Mouse (Mus musculus) heart, adult 2 months (tissue): Measurements from ENCODE around the gene Fam198a. TPM values are rescaled to one million over a fixed set of nuclear protein-coding genes. Genes with fewer than 3 reads are reported as not detected.

Source experiments
- DNase-seq, 2 experiments: peaks; one replicate each; pipeline ENCODE4 v3.0.0; 2021
- H3K27ac ChIP-seq: fragments of 200-600 bp; 2 replicates; pipeline ENCODE4 v1.8.1; 2022
- H3K27me3 ChIP-seq: fragments of 200-500 bp; 2 replicates; pipeline ENCODE4 v1.6.1; 2012; ENCODE audit warnings: mild to moderate bottlenecking, low read length, inconsistent platforms, mixed read lengths; ENCODE audit not compliant: control insufficient read depth, insufficient read depth
- H3K36me3 ChIP-seq: fragments of 200-500 bp; 2 replicates; pipeline ENCODE4 v1.6.1; 2012; ENCODE audit warnings: low read length, inconsistent platforms; ENCODE audit not compliant: control insufficient read depth, insufficient read depth
- H3K4me1 ChIP-seq: fragments of 200-500 bp; 2 replicates; pipeline ENCODE4 v1.6.1; 2011; ENCODE audit warnings: low read length; ENCODE audit not compliant: control insufficient read depth, insufficient read depth
- H3K4me3 ChIP-seq: fragments of 200-600 bp; 2 replicates; pipeline ENCODE4 v1.8.1; 2022
- H3K79me2 ChIP-seq: fragments of 200-500 bp; replicated peaks from 2 replicates; pipeline ENCODE4 v1.6.1; 2012; ENCODE audit warnings: mild to moderate bottlenecking, inconsistent platforms, low read length, moderate library complexity, mixed read lengths; ENCODE audit not compliant: control insufficient read depth, insufficient read depth
- H3K9ac ChIP-seq: fragments of 200-500 bp; 2 replicates; pipeline ENCODE4 v1.6.1; 2012; ENCODE audit warnings: low read depth, mild to moderate bottlenecking, control low read depth, inconsistent platforms, low read length, mixed read lengths
- CTCF ChIP-seq: fragments of 200-600 bp; IDR thresholded peaks from 2 replicates; pipeline ENCODE4 v1.8.1; 2022; ENCODE audit warnings: antibody characterized with exemption, mild to moderate bottlenecking, moderate library complexity
- EP300 ChIP-seq: fragments of 200-500 bp; IDR thresholded peaks from 2 replicates; pipeline ENCODE4 v1.6.1; 2011; ENCODE audit warnings: low read depth, low read length, control low read depth; ENCODE audit not compliant: insufficient read depth
- POLR2A ChIP-seq: fragments of 200-500 bp; IDR thresholded peaks from 2 replicates; pipeline ENCODE4 v1.6.1; 2011; ENCODE audit warnings: mild to moderate bottlenecking, low read depth, low read length, control low read depth; ENCODE audit not compliant: insufficient read depth
- WGBS: fragments of 180-500 bp; shearing (Covaris S2); methylation state at CpG from one replicate; pipeline ENCODE4 v1.1.7; 2018; 5-methylcytosine and 5-hydroxymethylcytosine counted together
- intact Hi-C: fragments of 180-260 bp; cut with DNase I; formaldehyde crosslinking; loops from one replicate; pipeline ENCODE4 v1.15.1; 2025
- polyA plus RNA-seq: library from polyadenylated mRNA; depleted of rRNA; stranded (reverse); fragments of >200 nt; gene quantifications from 2 replicates; pipeline ENCODE4 v1.2.3, GENCODE M21; 2012
- total RNA-seq, 2 experiments: library from RNA; stranded (reverse); gene quantifications; 2 replicates each; pipeline ENCODE4 v1.2.3; 2021

Fam198a gene
- total and polyA plus RNA-seq, 3 experiments, result 0.42 to 1.5 (median 0.96) TPM

DNA sequence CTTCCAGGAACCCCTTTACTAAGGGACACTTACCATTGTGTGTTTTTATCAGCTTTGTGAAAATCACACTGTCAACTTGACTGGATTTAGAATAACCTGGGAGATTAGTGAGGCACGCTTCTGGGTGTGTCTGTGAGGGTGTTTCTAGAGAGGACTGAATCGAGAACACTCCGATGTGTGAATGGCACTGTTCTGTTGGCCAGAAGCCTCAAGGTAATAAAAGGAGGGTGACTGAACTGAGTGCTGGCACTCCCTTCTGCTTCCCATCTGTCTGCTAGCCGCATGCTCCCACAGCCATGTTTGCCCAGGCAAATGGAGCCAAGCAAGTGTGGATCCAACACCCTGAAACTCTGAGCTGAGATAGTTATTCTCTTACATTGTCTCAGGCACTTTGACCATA, 47.2 kb downstream of the Fam198a start:
- Histone ChIP-seq H3K27me3 (no peaks in the 10 kb centered on the region), H3K27ac (no peak overlapping the region), H3K4me3 (no peak overlapping the region), H3K79me2 (peaks cover 2% of the 10 kb centered on the region; the same call in 1 of the 2 replicates), H3K9ac (no peak overlapping the region), H3K36me3 (no peaks in the 10 kb centered on the region), H3K4me1 (no peaks in the 10 kb centered on the region)
- DNase-seq, result no peak
- 77% methylated on average over 4 of the region's 4 CpGs for WGBS
- TF ChIP-seq EP300 (no peak), CTCF (no peak), POLR2A (no peak)
- intact Hi-C loops, result no loop called here

DNA sequence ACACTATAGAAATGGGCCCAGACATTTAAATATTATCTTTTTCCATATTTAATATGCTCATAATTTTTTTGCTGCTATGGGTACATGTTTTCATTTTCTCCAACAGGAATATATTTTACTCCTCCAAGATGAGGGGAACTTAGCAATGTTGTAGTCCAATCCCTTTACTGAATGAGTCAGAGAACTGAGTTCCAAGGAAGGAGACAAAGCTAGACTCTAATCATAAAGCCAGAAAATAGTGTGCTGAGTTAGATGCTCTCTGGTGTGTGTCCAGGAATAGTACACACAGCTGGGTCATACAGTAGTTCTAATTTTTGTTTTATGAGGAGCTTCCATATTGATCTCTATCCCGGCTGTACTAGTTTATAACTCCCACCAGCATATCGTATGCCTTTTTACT, 55.4 kb downstream of the Fam198a start:
- TF ChIP-seq EP300 (no peak), CTCF (no peak), POLR2A (no peak)
- Histone ChIP-seq H3K4me1 (no peaks in the 10 kb centered on the region), H3K9ac (no peak overlapping the region), H3K36me3 (no peaks in the 10 kb centered on the region), H3K27me3 (peaks cover 4% of the 10 kb centered on the region; the same call in 1 of the 2 replicates), H3K4me3 (no peak overlapping the region), H3K79me2 (no peaks in the 10 kb centered on the region), H3K27ac (no peak overlapping the region)
- intact Hi-C loops, result no loop called here
- DNase-seq, result no peak
- 88% methylated on average over 2 of the region's 2 CpGs for WGBS

DNA sequence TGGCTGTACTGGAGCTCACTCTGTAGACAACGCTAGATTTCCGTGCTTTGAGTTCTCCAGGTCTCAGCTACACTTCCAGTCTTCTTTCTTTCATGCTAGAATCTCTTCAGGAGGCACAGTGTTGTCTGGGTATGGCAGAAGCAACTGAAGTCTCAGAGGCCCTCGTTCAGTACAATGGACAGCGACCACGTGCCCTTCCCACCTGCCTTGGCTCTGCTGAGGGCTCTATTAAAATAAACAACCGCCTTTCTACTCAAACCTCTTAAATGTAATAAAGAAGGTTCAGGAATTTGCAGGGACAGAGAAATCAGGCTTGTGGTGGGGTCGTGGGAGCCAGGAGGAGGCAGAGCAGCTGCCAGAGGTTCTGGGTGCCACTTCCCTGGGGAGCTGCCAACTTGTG, 55.8 kb downstream of the Fam198a start:
- Histone ChIP-seq H3K36me3 (no peaks in the 10 kb centered on the region), H3K4me3 (no peak overlapping the region), H3K9ac (no peak overlapping the region), H3K27me3 (peaks cover 4% of the 10 kb centered on the region; the same call in 1 of the 2 replicates), H3K79me2 (no peaks in the 10 kb centered on the region), H3K27ac (no peak overlapping the region), H3K4me1 (no peaks in the 10 kb centered on the region)
- no peak for DNase-seq
- 11% methylated on average over 7 of the region's 7 CpGs for WGBS
- TF ChIP-seq CTCF (no peak), EP300 (no peak), POLR2A (no peak)
- intact Hi-C loops, result no loop called here

DNA sequence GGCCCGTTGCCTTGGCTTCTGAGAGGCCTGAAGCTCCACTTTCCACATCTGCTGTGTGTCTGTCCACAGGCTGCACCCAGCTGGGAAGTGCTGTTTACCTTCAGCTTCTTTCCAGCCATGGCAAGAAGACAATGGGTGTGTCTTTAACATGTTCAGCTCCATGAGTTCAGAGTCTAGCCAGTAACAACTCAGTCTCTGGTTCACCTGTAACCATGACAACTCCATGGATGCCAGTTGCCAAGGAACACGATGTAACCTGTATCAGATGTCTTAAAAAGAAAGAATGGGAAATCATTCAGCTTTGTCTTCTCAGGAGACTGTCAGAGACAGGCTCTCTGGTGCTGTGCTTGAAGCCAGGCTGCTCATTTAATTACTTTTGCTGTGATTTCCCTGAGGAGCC, 58.1 kb downstream of the Fam198a start:
- WGBS, result 45% methylated on average over 2 of the region's 2 CpGs
- H3K9ac ChIP-seq, result no peak overlapping the region
- H3K4me1 ChIP-seq, result no peaks in the 10 kb centered on the region
- TF ChIP-seq EP300 (no peak), POLR2A (no peak), CTCF (no peak)
- H3K27ac ChIP-seq, result no peak overlapping the region
- intact Hi-C loops, result no loop called here
- peaks cover 4% of the 10 kb centered on the region; the same call in 1 of the 2 replicates for H3K27me3 ChIP-seq
- H3K4me3 ChIP-seq, result no peak overlapping the region
- H3K79me2 ChIP-seq, result no peaks in the 10 kb centered on the region
- no peak for DNase-seq
- no peaks in the 10 kb centered on the region for H3K36me3 ChIP-seq

DNA sequence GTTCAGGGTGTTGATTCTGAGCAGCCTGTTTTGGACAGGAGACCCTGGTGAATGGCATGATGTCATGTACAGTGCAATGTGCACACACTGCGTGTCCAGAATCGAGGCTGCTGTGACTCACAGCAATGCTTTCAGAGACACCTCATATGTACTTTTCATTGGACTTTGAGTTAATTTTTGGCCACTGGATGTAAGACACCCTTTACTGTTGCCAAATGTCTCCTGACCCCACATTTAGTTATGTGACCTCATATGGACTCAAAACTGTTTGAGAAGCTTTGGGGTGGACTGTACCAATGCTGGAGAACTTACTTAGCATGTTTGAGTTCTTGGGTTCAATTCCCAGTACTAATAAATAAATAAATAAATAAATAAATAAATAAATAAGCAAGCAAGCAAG, 60.0 kb downstream of the Fam198a start:
- TF ChIP-seq CTCF (no peak), EP300 (no peak), POLR2A (no peak)
- WGBS, result 92% methylated on average over 2 of the region's 2 CpGs
- H3K79me2 ChIP-seq, result no peaks in the 10 kb centered on the region
- no peaks in the 10 kb centered on the region for H3K36me3 ChIP-seq
- intact Hi-C loops, result loop anchor here (10.0 kb wide), 1 partner anchor 304 kb away; no protein-coding TSS in a partner anchor
- DNase-seq, result no peak
- no peak overlapping the region for H3K4me3 ChIP-seq
- no peak overlapping the region for H3K27ac ChIP-seq
- H3K27me3 ChIP-seq, result no peaks in the 10 kb centered on the region
- no peak overlapping the region for H3K9ac ChIP-seq
- peaks cover 1% of the 10 kb centered on the region; the same call in 1 of the 2 replicates for H3K4me1 ChIP-seq

DNA sequence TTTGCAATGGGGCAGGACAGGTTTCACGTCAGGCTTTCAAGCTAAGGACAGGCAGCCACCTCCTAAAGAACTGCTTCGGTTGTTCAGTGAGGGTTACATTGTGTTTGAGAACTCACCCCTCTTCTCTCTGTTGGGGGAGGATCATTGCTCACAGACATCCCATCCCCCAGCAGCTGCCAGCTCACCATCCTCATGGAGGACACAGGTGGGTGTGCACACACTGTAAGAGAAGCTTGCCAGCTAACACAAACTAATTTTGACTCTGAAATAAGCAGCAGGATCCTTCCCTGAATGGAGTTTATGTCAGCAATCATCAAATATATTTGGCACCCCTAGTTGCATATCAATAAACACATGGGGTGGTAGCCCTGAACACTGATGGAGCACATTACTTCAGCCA, 62.0 kb downstream of the Fam198a start:
- Histone ChIP-seq H3K9ac (no peak overlapping the region), H3K36me3 (no peaks in the 10 kb centered on the region), H3K4me3 (no peak overlapping the region), H3K27ac (no peak overlapping the region), H3K79me2 (no peaks in the 10 kb centered on the region), H3K27me3 (no peaks in the 10 kb centered on the region), H3K4me1 (peaks cover 1% of the 10 kb centered on the region; the same call in 1 of the 2 replicates)
- intact Hi-C loops, result loop anchor here (10.0 kb wide), 1 partner anchor 302 kb away; no protein-coding TSS in a partner anchor
- DNase-seq, result no peak
- TF ChIP-seq POLR2A (no peak), EP300 (no peak), CTCF (no peak)
- WGBS, result 89% methylated on average over 2 of the region's 2 CpGs
